Mouse (Mus musculus) CD8-positive naive resting alpha-beta T cell, adult 2 months (primary cell): ENCODE results near the gene Tbc1d14.

ENCODE experiments used
- DNase-seq, 2 experiments: peaks; one replicate each; pipeline ENCODE4 v3.0.0; 2022; ENCODE audit warnings: low read depth in 2 of 2, low spot score in 2 of 2

Gene Tbc1d14

DNA sequence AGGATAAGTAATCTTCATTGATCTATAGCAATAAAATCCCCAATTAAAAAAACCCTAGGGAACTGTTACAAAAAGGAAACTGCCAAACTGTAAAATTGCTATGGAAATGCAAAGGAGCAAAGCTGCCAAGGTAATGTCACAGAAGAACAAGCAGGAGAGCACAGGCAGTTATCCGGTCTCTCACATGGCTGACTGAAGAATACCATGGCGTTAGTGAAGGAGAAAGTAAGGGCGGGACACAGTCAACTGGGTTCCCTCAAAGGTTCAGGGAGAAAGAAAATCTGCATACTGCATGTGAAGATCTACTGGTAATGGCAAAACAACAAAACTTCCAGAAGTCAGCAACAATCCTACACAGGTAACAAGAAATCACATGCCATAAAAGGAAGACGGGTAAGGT lies 36.8 kb downstream of the Tbc1d14 start:
- no peak for DNase-seq

DNA sequence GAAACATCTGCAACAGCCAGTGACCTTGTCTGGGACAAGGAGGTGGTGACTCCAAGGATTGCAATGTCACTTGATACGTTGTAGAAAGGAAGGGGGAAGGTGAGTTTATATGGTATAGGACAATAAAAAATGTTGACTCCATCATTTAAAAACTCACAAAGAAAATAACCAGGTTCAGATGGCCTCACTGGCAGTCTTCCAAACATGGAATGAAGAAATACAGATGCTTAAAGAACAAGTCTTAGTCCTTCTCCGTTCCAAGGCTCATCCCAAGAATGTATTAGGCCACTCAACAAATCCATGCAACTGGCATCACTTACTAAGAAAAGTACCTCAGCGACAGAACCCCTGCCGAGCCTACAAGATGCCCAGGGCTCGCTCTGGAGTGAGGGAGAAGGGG lies 38.6 kb downstream of the Tbc1d14 start:
- no peak for DNase-seq

DNA sequence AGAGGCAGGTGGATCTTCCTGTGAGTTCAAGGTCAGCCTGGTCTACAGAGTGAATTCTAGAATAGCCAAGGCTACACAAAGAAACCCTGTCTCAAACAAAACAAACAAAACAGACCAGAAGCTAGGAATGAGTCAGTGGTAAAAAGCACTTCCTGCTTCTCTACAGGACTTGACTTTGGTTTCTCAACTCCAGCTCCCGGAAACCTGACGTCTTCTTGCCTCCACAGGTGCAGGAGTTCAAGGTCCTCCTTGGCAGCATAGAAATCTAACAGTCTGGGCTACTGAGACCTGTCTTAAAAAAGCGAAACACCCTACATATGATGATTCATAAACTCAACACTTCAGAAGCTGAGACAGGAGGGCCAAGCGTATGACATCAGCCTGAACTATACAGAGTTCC lies 39.2 kb downstream of the Tbc1d14 start:
- peak in 1 of 2 experiments; percentile 29 for DNase-seq

DNA sequence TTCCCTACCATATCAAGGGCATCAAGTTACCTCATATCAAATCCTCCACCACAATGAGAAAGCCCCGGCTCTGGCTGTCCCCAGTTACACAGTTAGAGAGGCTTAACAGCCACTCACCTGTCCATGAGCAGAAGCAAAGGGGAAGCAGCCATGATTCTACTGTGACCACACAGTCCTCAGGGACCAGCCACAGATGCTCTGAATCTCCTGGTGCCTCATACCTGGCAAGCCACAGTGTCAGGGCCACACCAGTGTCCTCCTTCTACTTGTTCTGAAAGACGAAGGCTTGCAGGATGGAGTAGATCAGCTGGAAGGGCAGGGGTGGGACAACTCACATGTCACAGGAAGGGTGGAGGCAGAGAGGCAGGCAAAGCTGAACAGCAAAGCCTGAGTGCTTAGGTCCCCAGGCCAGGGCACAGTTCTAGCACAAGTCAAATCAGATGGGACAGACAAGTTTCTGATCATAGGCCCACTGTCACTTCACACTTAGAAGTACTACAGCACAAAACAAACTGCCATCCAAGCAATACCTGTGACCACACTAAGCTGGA lies 39.9 kb downstream of the Tbc1d14 start:
- DNase-seq, result no peak

DNA sequence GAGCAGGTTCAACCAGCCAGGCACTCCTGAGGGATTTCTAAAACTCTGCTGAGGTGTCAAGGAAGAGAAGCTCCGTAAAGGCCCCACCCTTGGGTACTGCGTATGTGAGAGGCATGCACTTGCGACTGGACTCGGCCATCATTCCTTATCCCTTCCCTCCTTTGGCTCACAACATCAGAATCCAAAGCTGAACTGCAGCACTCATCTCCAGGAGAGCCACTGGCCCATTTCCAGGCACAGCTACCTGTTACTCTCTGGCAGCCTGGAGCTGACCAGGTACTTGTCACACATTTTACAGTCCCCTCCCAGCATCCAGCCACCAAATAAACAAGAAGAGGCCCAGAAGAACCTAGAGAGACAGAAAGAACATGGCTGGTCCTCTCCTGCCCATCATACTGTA lies 40.7 kb downstream of the Tbc1d14 start:
- DNase-seq, result no peak

DNA sequence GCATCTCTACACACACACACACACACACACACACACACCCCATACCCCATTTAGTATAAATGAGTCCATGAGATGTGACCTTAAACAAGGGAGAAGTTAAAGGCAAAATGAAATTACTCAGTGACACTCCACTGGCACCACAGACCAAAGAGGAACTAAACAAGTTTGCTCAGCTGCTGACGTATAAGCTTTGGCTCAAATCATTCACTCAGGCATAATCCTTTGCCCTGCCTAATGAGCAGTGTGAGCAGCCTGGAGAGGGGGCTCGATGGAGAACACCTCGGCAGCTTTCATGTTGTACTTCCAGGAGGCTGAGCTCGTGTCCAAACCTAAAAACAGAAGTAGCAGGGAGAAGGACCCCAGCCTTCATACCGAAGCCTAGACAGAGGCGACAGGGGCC lies 43.8 kb downstream of the Tbc1d14 start:
- DNase-seq, result no peak

DNA sequence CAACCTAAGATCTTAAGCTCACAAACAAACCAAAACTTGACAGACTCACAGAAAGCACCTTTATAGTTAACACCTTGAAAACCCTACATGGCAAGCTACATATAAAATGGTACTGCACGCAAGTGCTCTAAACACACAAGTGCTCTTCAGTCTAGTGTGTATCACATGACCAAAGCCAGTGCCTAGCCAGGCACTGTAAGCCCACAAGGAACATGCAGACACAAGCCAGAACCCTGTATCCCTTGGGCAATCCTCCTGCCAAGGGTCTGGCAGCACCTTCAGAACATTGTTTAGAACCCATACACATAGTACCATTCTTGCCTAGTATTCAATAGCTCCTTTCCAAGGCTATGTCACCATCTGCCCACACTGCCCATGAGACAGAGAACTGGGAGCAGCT lies 48.3 kb downstream of the Tbc1d14 start:
- no peak for DNase-seq

DNA sequence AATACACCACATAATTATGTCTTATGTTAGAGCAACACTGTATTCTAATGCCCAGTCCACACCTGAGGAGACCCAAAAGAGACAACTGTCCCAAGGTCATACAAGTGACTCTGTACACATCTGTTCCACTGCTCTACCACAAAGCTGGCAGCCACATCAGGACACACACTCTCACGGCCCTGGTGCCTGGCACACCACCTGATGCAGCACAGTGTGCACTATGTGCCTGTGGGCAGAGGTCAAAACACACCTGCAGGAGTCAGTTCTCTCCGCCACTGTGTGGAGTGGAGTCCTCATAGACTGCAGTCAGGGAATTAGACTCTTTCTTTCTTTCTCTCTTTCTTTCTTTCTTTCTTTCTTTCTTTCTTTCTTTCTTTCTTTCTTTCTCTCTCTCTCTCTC lies 52.1 kb downstream of the Tbc1d14 start:
- no peak for DNase-seq

DNA sequence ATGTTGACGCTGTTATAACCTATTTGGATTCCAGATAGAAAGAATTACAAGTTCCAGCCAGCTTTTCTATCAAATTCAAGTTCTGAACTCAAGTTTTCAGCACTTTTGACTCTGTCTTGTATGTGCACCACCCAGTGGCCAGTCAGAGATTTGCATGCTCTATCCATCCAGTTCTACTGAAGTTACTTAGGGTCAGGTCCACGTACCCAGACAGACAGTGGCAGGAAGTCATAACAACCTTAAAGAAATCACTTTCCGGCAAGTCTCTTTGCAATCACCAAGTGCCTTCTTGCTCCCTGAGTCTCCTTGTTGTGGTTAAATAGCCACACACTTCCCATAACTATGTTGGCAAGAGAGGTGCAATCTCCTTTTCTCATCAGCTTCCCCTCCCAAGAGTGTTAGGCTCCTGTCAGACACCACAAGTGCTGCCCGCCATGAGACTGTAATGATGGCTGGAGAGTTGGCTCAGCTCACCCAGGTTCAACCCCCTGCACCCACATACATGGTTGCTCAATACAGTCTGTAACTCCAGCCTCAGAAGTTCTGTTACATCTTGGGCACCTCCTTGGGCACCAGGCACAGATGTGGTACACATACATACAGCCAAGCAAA lies 54.4 kb downstream of the Tbc1d14 start:
- DNase-seq, result peak; percentile 66 to 84

DNA sequence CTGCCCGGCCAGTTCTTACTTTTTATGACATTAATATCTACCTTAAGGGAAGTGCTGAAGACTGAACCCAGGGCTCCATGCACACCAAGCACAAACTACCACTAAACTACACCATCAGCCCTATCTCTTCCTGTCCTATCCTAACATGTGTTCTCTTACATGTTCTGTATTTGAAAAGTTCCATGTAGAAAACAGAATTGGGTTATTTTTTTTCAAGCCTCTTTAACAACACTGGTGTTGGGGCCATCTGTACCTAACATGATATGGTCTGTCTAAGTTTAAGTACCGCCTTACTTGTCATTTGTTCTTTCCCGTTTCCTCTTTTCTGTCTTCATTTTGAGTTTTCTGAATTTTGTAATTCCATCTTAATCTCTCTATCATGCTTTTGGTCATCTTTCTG lies 56.7 kb downstream of the Tbc1d14 start:
- DNase-seq, result no peak

DNA sequence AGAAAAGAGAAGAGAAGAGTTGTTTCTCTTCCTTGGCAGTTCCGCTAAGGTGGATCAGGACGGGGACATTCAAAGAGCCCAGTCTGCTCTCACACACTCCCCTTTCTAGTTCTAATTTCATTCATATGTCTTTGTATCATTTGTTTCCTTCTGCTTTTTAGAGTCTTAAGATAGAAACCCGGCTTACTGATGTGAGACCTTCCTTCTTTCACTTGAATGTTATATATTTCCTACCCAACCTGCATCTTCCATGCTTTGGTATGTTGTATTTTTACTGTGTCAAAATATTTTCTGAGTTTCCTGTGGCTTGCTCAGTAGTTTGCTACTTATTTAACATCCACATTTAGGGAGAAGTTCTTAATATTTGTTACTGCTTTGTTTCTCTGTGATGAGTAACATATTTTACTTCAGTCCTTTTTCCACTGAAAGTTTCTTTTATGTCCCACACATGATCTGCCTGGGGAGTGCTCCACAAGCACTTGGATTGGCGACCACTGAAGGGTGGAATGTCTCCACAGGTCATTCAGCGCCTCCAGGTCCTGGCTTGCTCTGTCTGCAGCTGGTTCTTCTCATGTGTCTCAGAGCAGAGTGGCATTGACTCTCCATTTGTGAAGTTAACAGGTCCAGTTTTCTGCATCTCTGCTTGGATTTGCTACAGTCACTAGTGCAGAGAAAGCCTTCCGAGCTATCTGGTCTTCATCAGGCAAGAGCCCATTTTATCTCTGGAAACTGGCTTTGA lies 57.5 kb downstream of the Tbc1d14 start:
- no peak for DNase-seq

DNA sequence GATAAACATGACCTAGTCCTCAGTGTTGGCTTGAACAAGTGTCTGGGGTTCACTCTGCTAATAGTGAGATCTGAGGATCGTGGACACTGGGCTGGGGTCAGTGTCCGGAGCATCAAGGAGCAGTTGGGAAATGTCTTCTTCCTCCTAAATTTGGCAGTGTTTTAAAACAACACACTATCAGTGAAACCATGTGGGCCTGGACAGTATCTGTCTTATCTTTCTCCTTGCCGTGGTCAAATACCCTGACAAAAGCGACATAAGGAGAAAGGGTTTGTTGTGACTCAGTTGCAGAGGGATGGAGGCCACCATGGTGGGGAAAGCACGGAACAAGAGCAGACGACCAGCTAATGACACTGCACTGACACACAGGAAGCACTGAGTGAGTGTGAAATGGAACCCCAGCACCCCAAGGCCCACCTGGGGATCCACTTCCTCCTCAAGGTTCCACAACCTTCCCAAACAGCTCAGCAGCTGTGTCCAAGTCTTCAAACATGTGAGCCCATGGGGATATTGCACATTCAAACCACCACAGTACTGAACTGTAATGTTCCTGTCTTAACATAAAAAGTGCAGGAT lies 58.5 kb downstream of the Tbc1d14 start:
- DNase-seq, result no peak

DNA sequence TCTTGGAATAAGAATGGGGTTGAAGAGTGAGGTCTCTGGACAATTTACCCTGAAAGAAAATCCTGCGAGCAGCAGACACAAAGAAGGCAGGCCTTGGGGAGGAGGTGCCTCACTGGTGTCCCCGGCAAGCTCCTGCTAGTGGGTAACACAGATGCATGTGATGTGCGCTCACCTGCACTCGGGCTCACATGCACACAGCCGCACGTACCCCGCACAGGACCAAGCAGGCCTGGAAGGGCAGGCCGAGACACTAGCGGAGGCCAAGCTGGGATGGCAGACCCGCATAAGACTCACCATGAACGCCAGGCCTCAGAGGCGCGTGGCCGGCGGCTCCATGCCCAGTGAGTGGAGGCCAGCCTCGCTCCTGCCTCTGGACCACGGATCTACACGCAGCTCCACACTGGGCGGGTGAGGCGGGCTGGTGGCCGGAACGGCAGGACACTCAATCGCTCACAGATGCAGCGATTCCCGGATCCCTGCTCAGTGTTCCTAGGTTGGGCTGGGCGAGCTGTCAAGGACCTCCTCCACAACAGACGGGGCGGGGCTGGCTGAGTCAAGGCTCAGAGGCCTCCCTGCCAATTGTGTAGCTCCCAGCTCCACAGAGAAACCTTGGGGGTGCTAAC lies 62.8 kb downstream of the Tbc1d14 start:
- peak in 1 of 2 experiments; percentile 17 for DNase-seq

DNA sequence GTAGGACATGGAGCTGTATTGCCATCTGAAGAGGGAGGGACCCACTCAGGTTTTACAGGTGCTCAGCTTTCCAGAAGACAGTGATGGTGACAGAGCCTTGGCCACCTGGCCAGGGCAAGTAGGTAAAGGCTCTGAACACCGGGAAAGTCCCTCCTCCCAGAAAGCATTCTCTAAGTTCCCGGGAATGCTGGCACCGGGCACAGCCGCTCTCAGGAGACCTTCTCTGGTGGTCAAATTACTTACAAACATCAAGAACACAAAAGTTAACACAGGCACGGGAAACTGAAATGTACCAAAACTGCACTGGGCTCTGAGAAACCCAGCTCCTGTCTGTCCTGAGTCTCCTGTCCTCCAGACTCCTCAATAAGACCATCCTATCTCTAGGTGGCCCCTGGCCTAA lies 63.4 kb downstream of the Tbc1d14 start:
- no peak for DNase-seq

DNA sequence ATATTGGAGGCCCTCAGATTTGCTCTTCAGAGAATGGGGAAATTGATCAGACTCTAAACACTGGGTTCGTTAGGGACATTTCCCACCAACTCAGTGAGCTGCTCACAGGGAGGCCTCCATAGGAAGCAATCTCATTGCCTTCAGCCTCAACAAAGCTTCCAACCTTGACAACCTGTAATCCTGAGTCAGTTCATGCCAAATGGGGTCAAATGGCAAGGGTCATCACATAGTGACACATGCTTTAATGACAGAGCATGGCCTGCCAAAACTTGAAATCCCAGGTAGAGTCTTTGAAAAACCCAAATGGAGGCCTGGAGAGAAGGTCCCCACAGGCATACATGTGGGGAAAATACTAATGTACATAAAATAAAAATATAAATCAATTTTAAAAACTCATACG lies 66.2 kb downstream of the Tbc1d14 start:
- DNase-seq, result no peak

DNA sequence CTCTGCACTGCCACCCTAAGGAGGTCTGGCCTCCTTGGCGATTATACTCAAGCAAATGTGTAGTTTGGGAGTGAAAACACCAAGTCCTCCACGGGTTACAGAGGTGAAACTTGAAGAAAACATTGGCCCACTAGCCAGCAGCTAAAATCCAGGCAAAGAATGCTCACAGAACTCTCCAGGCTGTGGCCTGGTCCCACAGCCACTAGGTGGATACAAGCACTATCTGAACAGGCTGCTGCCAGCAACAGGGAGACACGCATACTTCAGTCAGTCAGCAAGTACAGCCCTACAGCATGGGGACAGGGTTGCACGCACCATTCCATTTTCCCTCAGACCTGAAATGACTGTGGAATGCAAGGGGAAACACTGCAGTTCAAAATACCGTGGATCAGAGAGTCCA lies 66.8 kb downstream of the Tbc1d14 start:
- no peak for DNase-seq

DNA sequence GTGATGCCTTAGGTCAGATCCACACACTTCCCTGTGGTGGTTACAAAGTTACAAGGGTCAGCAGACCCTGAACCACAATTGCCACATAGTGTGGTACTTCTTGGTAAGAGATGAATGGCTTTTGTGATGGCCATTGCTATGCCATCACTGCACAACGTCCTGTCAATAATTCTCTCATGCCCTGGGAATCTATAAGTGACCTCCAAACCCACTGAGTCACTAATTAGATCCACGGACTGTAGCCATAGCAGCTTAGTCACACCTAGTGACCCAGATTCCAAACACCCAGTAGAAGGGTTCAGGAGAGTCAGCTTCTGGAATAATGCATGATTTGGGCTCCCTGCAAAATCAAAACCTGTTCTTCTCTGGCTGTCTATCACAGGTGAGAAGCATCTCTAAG lies 67.9 kb downstream of the Tbc1d14 start:
- DNase-seq, result no peak

DNA sequence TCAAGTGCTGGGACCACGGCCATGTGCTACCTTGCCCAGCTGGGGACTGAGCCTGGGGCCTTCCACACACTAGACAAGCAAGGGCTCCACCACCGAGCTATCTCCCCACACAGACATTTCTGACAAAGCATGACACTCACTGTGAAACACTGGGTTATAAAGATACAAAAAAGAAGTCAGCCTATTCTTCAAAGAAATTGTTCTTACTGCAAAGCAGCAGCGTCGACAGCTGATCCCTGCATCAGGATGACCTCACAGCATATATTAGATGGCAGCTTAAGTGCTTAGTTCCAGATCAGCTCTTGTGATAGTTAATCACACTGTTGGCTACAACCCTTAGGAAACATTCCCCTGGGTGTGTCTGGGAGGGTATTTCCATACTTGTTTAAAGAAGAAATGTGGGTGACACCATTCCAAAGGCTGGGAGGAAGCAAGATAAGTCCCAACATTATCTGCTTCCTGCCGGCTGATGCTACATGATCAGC lies 69.8 kb downstream of the Tbc1d14 start:
- DNase-seq, result no peak

DNA sequence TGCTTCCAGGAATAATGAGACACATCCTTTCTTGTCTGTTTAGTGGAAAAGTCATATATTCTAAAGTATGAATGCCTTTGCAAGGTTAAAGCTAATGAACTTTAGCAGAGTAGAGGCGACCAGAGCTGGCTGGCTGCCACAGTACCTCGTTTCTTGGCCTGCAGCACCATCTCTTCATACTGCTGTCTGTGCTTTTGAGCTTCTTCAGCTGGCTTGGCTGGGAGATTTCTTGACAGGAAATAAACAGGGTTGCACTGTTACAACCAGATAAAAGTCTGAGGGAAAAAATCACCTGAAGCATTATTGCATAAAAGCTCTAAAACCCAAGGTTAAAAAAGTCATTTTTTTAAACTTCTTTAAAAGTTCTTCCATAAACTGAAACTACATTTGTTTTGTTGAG lies 70.3 kb downstream of the Tbc1d14 start:
- no peak for DNase-seq

DNA sequence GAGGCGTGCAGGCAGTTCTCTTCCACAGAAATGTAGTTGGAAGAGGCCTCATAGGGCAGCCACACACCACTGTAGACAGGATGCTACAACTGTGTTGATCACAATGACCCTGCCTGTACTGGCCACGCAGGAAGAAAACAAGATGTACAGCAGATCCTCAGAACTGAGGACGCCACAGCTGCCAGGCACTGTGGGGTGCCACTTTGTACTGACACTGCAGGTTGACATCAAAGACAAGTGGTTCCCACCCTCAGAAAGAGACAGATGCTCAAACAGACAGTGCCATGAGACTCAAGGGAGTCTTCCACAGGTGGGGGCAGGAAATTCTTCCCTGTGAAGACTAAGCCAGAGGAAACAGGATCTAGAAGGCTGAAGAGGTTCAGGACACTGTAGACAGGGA lies 73.3 kb downstream of the Tbc1d14 start:
- DNase-seq, result no peak

DNA sequence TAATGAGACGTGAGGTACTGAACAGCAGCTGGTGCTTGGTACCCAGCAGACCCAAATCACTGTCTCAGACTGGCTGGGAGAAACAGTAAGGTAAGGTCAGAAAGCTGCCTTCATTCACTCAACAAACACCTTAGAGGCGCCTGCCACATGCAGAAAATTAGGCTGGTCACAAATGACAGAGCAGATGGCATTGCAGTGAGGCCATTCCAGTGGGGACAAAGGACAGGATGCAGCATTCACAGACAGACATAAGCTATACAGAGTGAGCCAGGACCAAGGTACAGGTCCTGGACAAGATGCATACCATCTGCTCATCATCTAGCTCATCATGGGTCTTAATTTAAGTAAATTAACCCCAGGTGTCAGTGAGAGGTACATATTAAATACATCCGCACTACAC lies 75.5 kb downstream of the Tbc1d14 start:
- DNase-seq, result no peak

DNA sequence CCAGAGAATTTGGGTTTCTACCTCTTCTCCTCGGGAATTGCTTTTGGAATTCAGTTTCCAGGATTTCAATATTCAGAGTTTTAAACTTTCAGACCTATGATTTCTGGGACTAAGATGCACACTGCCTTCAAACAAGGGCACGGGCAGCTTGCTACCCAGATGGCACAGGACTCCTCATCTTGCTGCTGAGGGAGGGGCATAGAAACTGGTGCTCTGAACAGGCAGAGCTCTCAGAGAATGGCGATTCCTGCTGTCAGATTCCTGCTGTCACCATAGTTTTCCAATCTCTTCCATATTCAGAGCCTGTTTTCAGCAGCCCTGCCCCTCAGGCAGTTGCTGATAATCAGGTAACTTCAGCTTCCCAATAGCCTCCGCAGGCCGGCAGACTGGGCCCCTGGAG lies 77.5 kb downstream of the Tbc1d14 start:
- DNase-seq, result no peak
